Mouse (Mus musculus) ES-Bruce4 (cell line): ENCODE results near the gene Brsk1. TPM values are rescaled to one million over a fixed set of nuclear protein-coding genes. Genes with fewer than 3 reads are reported as not detected.

Experiments used
- H3K27ac ChIP-seq: 2 replicates; pipeline ENCODE4 v1.5.1; 2012; ENCODE audit warnings: low read length, inconsistent platforms; ENCODE audit not compliant: insufficient read depth
- H3K27me3 ChIP-seq: 2 replicates; pipeline ENCODE4 v1.6.1; 2012; ENCODE audit warnings: mild to moderate bottlenecking, low read length, inconsistent platforms; ENCODE audit not compliant: control insufficient read depth, poor library complexity, insufficient read depth, severe bottlenecking
- H3K36me3 ChIP-seq: 2 replicates; pipeline ENCODE4 v1.6.1; 2012; ENCODE audit warnings: inconsistent platforms, mild to moderate bottlenecking, low read length, moderate library complexity; ENCODE audit not compliant: control insufficient read depth, poor library complexity, insufficient read depth, severe bottlenecking
- H3K4me1 ChIP-seq: one replicate; pipeline ENCODE4 v1.8.1; 2011; ENCODE audit warnings: low read length; ENCODE audit not compliant: control insufficient read depth, insufficient read depth
- H3K4me3 ChIP-seq: 2 replicates; pipeline ENCODE4 v1.5.1; 2011; ENCODE audit warnings: low read depth, mild to moderate bottlenecking, low read length
- H3K9ac ChIP-seq: 2 replicates; pipeline ENCODE4 v1.6.1; 2012; ENCODE audit warnings: low read depth, mild to moderate bottlenecking, inconsistent platforms; ENCODE audit not compliant: poor library complexity, severe bottlenecking
- H3K9me3 ChIP-seq: replicated peaks from 2 replicates; pipeline ENCODE4 v1.6.1; 2012; ENCODE audit warnings: mild to moderate bottlenecking, low read length, inconsistent platforms; ENCODE audit not compliant: control insufficient read depth, poor library complexity, insufficient read depth, severe bottlenecking
- CTCF ChIP-seq: IDR thresholded peaks from one replicate; pipeline ENCODE4 v1.8.1; 2011; ENCODE audit warnings: low read depth, low read length
- EP300 ChIP-seq: IDR thresholded peaks from 2 replicates; pipeline ENCODE4 v1.6.1; 2011; ENCODE audit warnings: low read depth, low read length; ENCODE audit not compliant: insufficient read depth
- POLR2A ChIP-seq: IDR thresholded peaks from one replicate; pipeline ENCODE4 v1.8.1; 2011; ENCODE audit warnings: low read length; ENCODE audit not compliant: insufficient read depth
- polyA plus RNA-seq: library from polyadenylated mRNA; stranded (reverse); fragments of >200 nt; gene quantifications from 2 replicates; pipeline ENCODE4 v1.2.4, GENCODE M21; 2011; ENCODE audit warnings: low read depth; ENCODE audit not compliant: missing spikeins, insufficient read depth, insufficient read length

Brsk1 gene
- polyA plus RNA-seq, 1 experiment = 10.9 TPM

- no peak overlapping the region for H3K4me3 ChIP-seq
- H3K36me3 ChIP-seq = peaks cover 2% of the 10 kb centered on the region; the same call in 1 of the 2 replicates
- TF ChIP-seq POLR2A (no peak), CTCF (no peak), EP300 (no peak)
- H3K4me1 ChIP-seq = peaks cover 3% of the 10 kb centered on the region
- H3K27ac ChIP-seq = no peak overlapping the region
- no peak overlapping the region for H3K9ac ChIP-seq
- H3K9me3 ChIP-seq = no peaks in the 10 kb centered on the region
- no peaks in the 10 kb centered on the region for H3K27me3 ChIP-seq
Measured at GRCm38 (mm10) chr7:4655393-4655792, 35.0 kb upstream of the Brsk1 start.

GRCm38 (mm10) chr7:4655916-4656315, 34.5 kb upstream of the Brsk1 start:
- Histone ChIP-seq H3K9ac (no peak overlapping the region), H3K36me3 (peaks cover 2% of the 10 kb centered on the region; the same call in 1 of the 2 replicates), H3K27me3 (no peaks in the 10 kb centered on the region), H3K9me3 (no peaks in the 10 kb centered on the region), H3K4me1 (peaks cover 3% of the 10 kb centered on the region), H3K27ac (no peak overlapping the region), H3K4me3 (no peak overlapping the region)
- TF ChIP-seq EP300 = no peak
- no peak for TF ChIP-seq POLR2A
- no peak for TF ChIP-seq CTCF

- H3K4me3 ChIP-seq = no peak overlapping the region
- TF ChIP-seq POLR2A (no peak), EP300 (no peak), CTCF (no peak)
Measured at GRCm38 (mm10) chr7:4656818-4657217, 33.6 kb upstream of the Brsk1 start.

GRCm38 (mm10) chr7:4657521-4658127, 32.8 kb upstream of the Brsk1 start:
- Histone ChIP-seq H3K36me3 (no peaks in the 10 kb centered on the region), H3K4me3 (peak overlapping the region; percentile 86), H3K4me1 (peaks cover 3% of the 10 kb centered on the region), H3K9ac (peak overlapping the region; percentile 79), H3K27me3 (no peaks in the 10 kb centered on the region), H3K9me3 (no peaks in the 10 kb centered on the region), H3K27ac (no peak overlapping the region)
- no peak for TF ChIP-seq POLR2A
- TF ChIP-seq CTCF = no peak
- no peak for TF ChIP-seq EP300

More at GRCm38 (mm10) chr7:4656818-4657217, 33.6 kb upstream of the Brsk1 start:
- Histone ChIP-seq H3K27me3 (no peaks in the 10 kb centered on the region), H3K9me3 (no peaks in the 10 kb centered on the region), H3K4me1 (peaks cover 3% of the 10 kb centered on the region), H3K9ac (no peak overlapping the region), H3K36me3 (no peaks in the 10 kb centered on the region; the same call in 1 of the 2 replicates), H3K27ac (no peak overlapping the region)

GRCm38 (mm10) chr7:4658128-4658907, 32.1 kb upstream of the Brsk1 start:
- Histone ChIP-seq H3K27me3 (no peaks in the 10 kb centered on the region), H3K4me3 (peak overlapping the region; percentile 86), H3K4me1 (peaks cover 3% of the 10 kb centered on the region), H3K9ac (peak overlapping the region; percentile 79), H3K36me3 (no peaks in the 10 kb centered on the region), H3K9me3 (no peaks in the 10 kb centered on the region), H3K27ac (no peak overlapping the region)
- TF ChIP-seq EP300 (no peak), CTCF (no peak), POLR2A (no peak)
